Mouse (Mus musculus) splenic B cell, adult 2 months (primary cell): ENCODE results near the gene Gm17657.

Experiments
- DNase-seq: peaks from one replicate; pipeline ENCODE4 v3.0.0-alpha.2; 2011; ENCODE audit warnings: low read depth, low spot score
- H3K27me3 ChIP-seq: 2 replicates; pipeline ENCODE4 v1.6.1; 2012; ENCODE audit warnings: mild to moderate bottlenecking, low read length, moderate library complexity, mixed read lengths; ENCODE audit not compliant: control insufficient read depth, poor library complexity, insufficient read depth, severe bottlenecking
- H3K36me3 ChIP-seq: 2 replicates; pipeline ENCODE4 v1.6.1; 2012; ENCODE audit warnings: mild to moderate bottlenecking, low read length, moderate library complexity, mixed read lengths; ENCODE audit not compliant: control insufficient read depth, poor library complexity, insufficient read depth, severe bottlenecking

Gm17657 gene

GRCm38 (mm10) chr17:29549543-29550428 is at the start of gene Gm17657, which contains the start of gene Tbc1d22b:
TSS of gene Gm17657 (minus strand) at chr17:29549638.
TSS of gene Tbc1d22b (plus strand) at chr17:29549785.
- peak; percentile 96 for DNase-seq
- Histone ChIP-seq H3K36me3 (no peaks in the 10 kb centered on the region), H3K27me3 (no peaks in the 10 kb centered on the region)

DNA sequence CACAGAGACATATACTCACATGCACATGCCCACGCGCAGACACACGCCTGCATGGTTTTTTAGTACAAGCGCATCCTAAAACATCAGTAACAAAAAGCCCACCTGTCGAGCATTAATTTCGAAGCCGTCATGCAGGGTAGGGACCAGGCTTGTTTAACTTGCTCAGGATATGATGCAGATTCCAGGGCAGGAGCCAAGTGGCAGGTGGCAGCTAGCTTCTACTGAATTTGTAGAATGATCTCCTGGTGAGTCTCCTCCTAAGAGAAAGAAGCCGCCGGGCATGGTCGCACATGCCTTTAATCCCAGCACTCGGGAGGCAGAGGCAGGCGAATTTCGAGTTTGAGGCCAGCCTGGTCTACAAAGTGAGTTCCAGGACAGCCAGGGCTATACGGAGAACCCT is 49.6 kb upstream of the Gm17657 start:
- DNase-seq = no peak
- Histone ChIP-seq H3K27me3 (no peaks in the 10 kb centered on the region), H3K36me3 (peaks cover 3% of the 10 kb centered on the region; the same call in 1 of the 2 replicates)

DNA sequence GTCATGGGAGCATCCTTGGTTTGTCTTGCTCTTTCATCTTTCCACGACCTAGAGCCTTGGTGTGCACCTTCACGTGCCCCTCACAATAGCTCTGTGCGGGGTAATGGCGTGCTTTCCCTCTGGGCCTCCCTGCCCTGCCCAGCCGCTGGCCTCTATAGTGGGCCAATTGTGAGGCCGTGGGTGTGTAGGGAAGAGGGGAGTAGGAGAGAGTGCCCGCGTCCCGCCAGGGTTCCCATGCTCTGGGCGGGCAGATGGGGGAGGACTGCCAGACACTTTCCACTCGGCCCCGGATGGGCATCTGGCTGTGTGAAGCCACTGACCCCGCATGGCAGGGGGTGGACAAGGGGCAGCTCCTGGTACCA is 47.3 kb upstream of the Gm17657 start:
- Histone ChIP-seq H3K36me3 (peaks cover 3% of the 10 kb centered on the region; the same call in 1 of the 2 replicates), H3K27me3 (no peaks in the 10 kb centered on the region)
- DNase-seq = no peak

DNA sequence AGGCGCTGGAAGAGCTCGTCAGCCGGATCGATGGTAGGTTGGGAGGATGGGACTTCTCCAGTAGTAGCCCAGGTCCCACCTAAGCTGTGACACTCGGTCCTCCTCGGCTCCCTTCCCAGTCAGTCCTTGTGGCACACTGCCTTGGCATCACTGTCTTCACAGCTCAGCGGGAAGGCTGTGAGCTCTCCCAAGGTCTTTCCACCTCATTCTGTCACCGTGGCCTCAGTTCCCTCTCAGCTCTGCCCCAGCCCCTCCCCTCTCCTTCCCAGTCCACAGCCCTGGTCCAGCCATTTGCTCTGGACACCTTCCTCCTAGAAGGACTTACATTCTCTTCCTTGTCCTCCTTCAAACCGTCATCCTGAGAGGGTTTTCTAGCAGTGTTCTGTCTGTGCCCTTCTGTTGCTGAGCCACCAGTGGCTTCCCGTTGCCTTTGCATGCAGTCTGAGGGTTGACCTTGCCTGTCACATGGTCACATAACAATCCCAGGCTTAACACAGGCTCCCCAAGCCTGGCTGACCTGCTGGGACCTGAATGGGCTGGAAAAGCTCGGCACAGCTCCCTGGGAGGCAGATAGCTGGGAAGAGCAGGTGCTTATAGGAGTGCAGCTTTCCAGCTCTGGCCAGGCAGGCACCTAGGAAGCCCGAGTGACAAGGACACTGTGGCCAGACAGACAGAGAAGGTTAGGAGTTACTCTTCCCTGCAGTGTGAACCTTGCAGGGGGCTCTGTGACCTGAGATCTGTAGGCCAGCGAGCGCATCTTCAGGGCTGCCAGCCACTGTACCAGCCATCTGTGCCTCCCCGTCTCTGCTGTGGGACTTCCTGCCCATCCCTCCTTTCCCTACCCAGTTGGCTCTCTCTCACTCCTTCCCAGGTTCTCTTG is 46.7 kb upstream of the Gm17657 start:
- Histone ChIP-seq H3K36me3 (peaks cover 3% of the 10 kb centered on the region; the same call in 1 of the 2 replicates), H3K27me3 (no peaks in the 10 kb centered on the region)
- DNase-seq = no peak

- no peaks in the 10 kb centered on the region for H3K27me3 ChIP-seq
- no peak for DNase-seq
- no peaks in the 10 kb centered on the region for H3K36me3 ChIP-seq
These were observed 39.9 kb upstream of the Gm17657 start for GRCm38 (mm10) chr17:29589221-29589898.

DNA sequence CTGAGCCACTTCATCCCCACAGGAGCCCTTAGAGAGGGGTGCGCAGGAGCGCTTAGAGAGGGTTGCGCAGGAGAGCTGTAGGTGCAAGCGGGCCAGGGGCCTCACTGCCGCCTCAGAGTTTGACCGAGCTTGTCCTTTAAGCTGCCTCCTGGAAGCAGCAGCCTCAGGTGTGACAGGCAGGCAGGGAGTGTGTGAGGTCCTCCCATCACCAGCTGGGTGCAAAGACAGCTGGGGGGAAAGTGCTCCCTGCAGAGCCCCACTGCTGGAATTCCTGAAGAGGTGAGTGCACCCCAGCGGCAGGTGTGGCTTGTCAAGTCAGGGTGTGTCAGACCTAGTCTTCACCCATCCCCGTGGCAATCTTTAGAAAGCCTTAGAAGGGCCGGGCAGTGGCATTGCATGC is 37.5 kb upstream of the Gm17657 start:
- no peak for DNase-seq
- Histone ChIP-seq H3K27me3 (no peaks in the 10 kb centered on the region), H3K36me3 (no peaks in the 10 kb centered on the region)

DNA sequence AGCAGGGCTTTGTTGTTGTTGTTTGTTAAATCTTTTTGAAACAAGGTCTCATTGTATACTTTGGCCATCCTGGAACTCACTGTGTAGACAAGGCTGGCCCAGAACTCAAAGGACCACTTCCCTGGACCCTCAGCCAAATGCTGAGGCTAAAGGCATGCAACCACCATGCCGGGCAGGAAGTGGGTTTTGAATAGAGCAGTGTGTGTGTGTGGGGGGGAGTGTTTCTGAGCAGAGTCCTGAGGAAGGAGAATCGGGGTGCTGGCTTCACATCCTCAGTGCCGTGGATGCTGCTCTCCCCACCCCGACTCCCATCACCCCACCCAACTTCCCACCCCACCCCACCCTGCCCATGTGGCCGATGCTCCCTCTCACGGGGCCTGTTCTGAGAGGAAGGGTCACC is 36.0 kb upstream of the Gm17657 start:
- H3K27me3 ChIP-seq = no peaks in the 10 kb centered on the region
- peaks cover 6% of the 10 kb centered on the region; the same call in 1 of the 2 replicates for H3K36me3 ChIP-seq
- no peak for DNase-seq

GRCm38 (mm10) chr17:29584737-29585136 is 35.3 kb upstream of the Gm17657 start:
- Histone ChIP-seq H3K27me3 (no peaks in the 10 kb centered on the region), H3K36me3 (peaks cover 6% of the 10 kb centered on the region; the same call in 1 of the 2 replicates)
- DNase-seq = no peak

DNA sequence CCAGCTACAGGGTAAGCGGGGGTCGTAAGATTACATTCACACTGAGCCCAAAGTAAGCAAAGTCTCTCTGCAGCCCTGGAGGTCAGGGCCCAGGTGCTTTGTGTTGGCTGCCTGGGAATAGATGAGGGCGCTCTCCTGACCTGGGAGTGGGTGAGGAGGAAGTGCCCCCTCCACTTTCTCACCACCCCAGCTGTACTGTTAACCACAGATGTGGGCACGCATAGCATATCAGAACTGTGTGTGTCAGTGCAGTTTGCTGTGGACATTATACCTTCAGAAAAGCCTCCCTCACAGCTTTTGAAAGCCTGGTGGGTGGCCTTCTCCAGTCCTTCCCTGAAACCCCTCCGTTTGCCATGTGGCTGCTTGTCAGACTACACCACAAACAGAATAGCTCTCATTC is 34.9 kb upstream of the Gm17657 start:
- Histone ChIP-seq H3K27me3 (no peaks in the 10 kb centered on the region), H3K36me3 (peaks cover 6% of the 10 kb centered on the region; the same call in 1 of the 2 replicates)
- DNase-seq = no peak

GRCm38 (mm10) chr17:29583569-29583968 is 34.1 kb upstream of the Gm17657 start:
- peaks cover 6% of the 10 kb centered on the region; the same call in 1 of the 2 replicates for H3K36me3 ChIP-seq
- DNase-seq = no peak
- H3K27me3 ChIP-seq = no peaks in the 10 kb centered on the region

GRCm38 (mm10) chr17:29579579-29580126 is 30.2 kb upstream of the Gm17657 start:
- DNase-seq = no peak
- H3K36me3 ChIP-seq = peaks cover 9% of the 10 kb centered on the region
- no peaks in the 10 kb centered on the region for H3K27me3 ChIP-seq

- Histone ChIP-seq H3K36me3 (peaks cover 8% of the 10 kb centered on the region), H3K27me3 (no peaks in the 10 kb centered on the region)
- DNase-seq = no peak
These were observed 20.4 kb upstream of the Gm17657 start for GRCm38 (mm10) chr17:29569831-29570230.

GRCm38 (mm10) chr17:29568435-29568834 is 19.0 kb upstream of the Gm17657 start:
- H3K36me3 ChIP-seq = peaks cover 8% of the 10 kb centered on the region
- no peak for DNase-seq
- H3K27me3 ChIP-seq = no peaks in the 10 kb centered on the region

DNA sequence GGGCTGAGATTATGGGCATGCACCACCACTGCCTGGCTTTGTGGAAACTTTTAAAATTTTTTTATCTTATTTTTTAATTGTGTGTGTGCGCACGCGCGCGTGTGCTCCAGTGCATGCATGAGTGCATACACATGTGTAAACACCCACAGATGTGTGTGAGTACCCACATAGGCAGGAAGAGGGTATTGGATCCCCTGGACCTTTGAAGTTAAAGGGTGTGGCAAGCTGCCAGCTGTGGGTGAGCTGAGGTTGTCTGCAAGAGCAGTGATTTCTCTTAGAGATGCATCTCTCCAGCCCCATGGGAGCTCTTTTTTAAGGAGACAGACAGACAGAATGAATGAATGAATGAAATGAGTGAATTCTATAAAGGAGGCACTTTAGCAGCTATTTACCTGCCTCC is 16.1 kb upstream of the Gm17657 start:
- Histone ChIP-seq H3K36me3 (peaks cover 5% of the 10 kb centered on the region), H3K27me3 (no peaks in the 10 kb centered on the region)
- DNase-seq = no peak
